Mouse (Mus musculus) olfactory bulb, adult 2 months (tissue): ENCODE measurements at regions not wholly inside any gene's neighbourhood (a gene's known extent, or its start where the extent isn't known, plus 50 kb on each side); places are given as distances from the start of the nearest gene placed in this dataset.
"Not testable (repeated sequence)": the region's sequence is repeated elsewhere in the genome, so short reads cannot be mapped to it uniquely, and the experiment has no call there.

Experiments
- H3K27ac ChIP-seq: fragments of 200-500 bp; 2 replicates; pipeline ENCODE4 v1.5.1; 2012; ENCODE audit warnings: low read depth, low read length; ENCODE audit not compliant: insufficient read depth
- H3K4me1 ChIP-seq: fragments of 200-500 bp; 2 replicates; pipeline ENCODE4 v1.6.1; 2012; ENCODE audit warnings: low read length; ENCODE audit not compliant: control insufficient read depth, insufficient read depth
- H3K4me3 ChIP-seq: fragments of 200-500 bp; 2 replicates; pipeline ENCODE4 v1.5.1; 2012; ENCODE audit warnings: mild to moderate bottlenecking, low read depth, low read length, moderate library complexity; ENCODE audit not compliant: insufficient read depth
- CTCF ChIP-seq: fragments of 200-500 bp; IDR thresholded peaks from 2 replicates; pipeline ENCODE4 v1.5.1; 2012; ENCODE audit warnings: low read depth, mild to moderate bottlenecking, low read length, moderate library complexity; ENCODE audit not compliant: insufficient read depth
- POLR2A ChIP-seq: fragments of 200-500 bp; IDR thresholded peaks from 2 replicates; pipeline ENCODE4 v1.6.1; 2012; ENCODE audit warnings: mild to moderate bottlenecking, low read depth, low read length, moderate library complexity; ENCODE audit not compliant: insufficient read depth
- WGBS: fragments of 180-500 bp; shearing (Covaris S2); methylation state at CpG from one replicate; pipeline ENCODE4 v1.1.7; 2018; 5-methylcytosine and 5-hydroxymethylcytosine counted together

- TF ChIP-seq POLR2A (no peak), CTCF (no peak)
- no peak overlapping the region for H3K27ac ChIP-seq
- WGBS, result 72% methylated on average over 6 of the region's 6 CpGs
- H3K4me1 ChIP-seq, result 0 out of 2 replicates have a peak, but pooled peaks cover 3% of the 10 kb centered on the region
- no peak overlapping the region for H3K4me3 ChIP-seq
Observed at GRCm38 (mm10) chr12:107186361-107186760, 302.1 kb upstream of the 3110018I06Rik start.

- 81% methylated on average over 5 of the region's 5 CpGs for WGBS
- no peak overlapping the region for H3K27ac ChIP-seq
- TF ChIP-seq POLR2A (no peak), CTCF (no peak)
Observed at GRCm38 (mm10) chr12:107188055-107188454, 300.4 kb upstream of the 3110018I06Rik start.

GRCm38 (mm10) chr12:107198389-107199018 lies 289.9 kb upstream of the 3110018I06Rik start:
- no peak overlapping the region for H3K4me3 ChIP-seq
- H3K27ac ChIP-seq, result no peak overlapping the region
- 83% methylated on average over 2 of the region's 2 CpGs for WGBS
- TF ChIP-seq POLR2A (no peak), CTCF (no peak)
- no peaks in the 10 kb centered on the region for H3K4me1 ChIP-seq

More at GRCm38 (mm10) chr12:107188055-107188454, 300.4 kb upstream of the 3110018I06Rik start:
- Histone ChIP-seq H3K4me1 (0 out of 2 replicates have a peak, but pooled peaks cover 3% of the 10 kb centered on the region), H3K4me3 (no peak overlapping the region)

GRCm38 (mm10) chr12:107200903-107201302 lies 287.5 kb upstream of the 3110018I06Rik start:
- Histone ChIP-seq H3K4me3 (no peak overlapping the region), H3K27ac (no peak overlapping the region), H3K4me1 (no peaks in the 10 kb centered on the region)
- TF ChIP-seq POLR2A (no peak), CTCF (no peak)
- 75% methylated on average over 4 of the region's 4 CpGs for WGBS

DNA sequence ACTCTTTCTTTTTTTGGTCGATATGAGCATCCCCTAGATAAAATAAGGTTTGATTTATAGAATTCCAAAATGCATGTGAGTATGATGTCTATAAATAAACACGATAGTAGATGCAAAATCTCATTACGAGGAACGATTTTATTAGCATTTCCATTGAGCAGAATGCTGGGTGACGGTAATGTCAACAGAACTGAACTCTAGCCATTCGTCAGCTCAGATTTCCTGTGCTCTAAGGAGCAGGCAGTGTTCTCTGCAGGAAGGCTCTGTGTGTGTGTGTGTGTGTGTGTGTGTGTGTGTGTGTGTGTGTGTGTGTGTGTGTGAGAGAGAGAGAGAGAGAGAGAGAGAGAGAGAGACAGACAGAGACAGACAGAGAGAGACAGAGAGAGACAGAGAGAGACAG lies 279.6 kb upstream of the 3110018I06Rik start:
- not testable (repeated sequence) for H3K4me1 ChIP-seq, H3K4me3 ChIP-seq, H3K27ac ChIP-seq
- WGBS, result 61% methylated on average over 6 of the region's 6 CpGs

- H3K4me3 ChIP-seq, result no peak overlapping the region
- peaks cover 4% of the 10 kb centered on the region; the same call in 1 of the 2 replicates for H3K4me1 ChIP-seq
- WGBS, result 89% methylated on average over 10 of the region's 10 CpGs
- TF ChIP-seq POLR2A, result no peak
- no peak for TF ChIP-seq CTCF
- H3K27ac ChIP-seq, result no peak overlapping the region
Observed at GRCm38 (mm10) chr12:107212826-107213225, 275.6 kb upstream of the 3110018I06Rik start.

DNA sequence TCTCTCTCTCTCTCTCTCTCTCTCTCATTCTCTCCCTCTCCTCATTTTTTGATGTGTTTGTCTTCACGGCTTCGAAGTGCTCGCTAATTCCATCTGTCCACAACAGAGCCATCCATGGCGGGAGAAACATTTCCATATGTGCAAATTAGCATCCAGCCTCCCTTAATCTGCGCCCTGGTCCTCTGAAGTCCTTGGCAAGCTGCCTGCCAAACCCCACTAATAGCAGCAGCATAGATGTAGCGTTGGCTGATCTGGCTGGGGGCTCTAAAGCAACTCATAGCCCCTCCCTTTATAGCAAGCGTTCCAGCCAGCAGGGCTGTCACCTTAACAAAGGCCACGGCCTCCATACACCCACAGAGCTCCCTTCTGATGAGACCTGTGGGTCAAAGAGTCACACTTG lies 272.3 kb upstream of the 3110018I06Rik start:
- peaks cover 4% of the 10 kb centered on the region; the same call in 1 of the 2 replicates for H3K4me1 ChIP-seq
- TF ChIP-seq POLR2A (no peak), CTCF (no peak)
- WGBS, result 41% methylated on average over 8 of the region's 8 CpGs
- no peak overlapping the region for H3K4me3 ChIP-seq
- no peak overlapping the region for H3K27ac ChIP-seq

- no peaks in the 10 kb centered on the region; the same call in 1 of the 2 replicates for H3K4me1 ChIP-seq
- H3K4me3 ChIP-seq, result no peak overlapping the region
- WGBS, result 72% methylated on average over 7 of the region's 7 CpGs
- TF ChIP-seq POLR2A (no peak), CTCF (no peak)
- no peak overlapping the region for H3K27ac ChIP-seq
Observed at GRCm38 (mm10) chr12:107221276-107221970, 267.0 kb upstream of the 3110018I06Rik start.

DNA sequence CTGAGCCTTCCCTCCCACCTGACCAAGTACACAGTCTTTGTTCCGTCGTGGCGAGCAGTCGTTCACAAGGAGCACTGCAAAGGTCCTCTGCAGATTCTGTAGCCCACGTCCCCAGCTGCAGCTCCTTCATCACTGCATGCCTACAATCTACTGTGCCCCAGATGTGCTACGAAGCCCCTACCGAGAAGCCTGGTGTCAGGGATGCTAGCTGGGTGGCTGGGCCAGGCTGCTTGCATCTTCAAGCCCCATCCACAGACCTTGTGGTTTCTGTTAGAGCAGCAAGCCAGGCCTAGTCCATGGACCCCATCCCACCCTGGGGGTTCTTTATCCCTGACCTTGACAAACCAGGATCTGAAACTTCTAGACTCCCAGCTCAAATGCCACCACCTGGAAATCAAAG lies 266.3 kb upstream of the 3110018I06Rik start:
- TF ChIP-seq POLR2A, result no peak
- TF ChIP-seq CTCF, result no peak

More for the DNA sequence above, 266.3 kb upstream of the 3110018I06Rik start:
- Histone ChIP-seq H3K27ac (no peak overlapping the region), H3K4me3 (no peak overlapping the region), H3K4me1 (no peaks in the 10 kb centered on the region; the same call in 1 of the 2 replicates)
- 81% methylated on average over 7 of the region's 7 CpGs for WGBS
